Mouse (Mus musculus) brain, embryonic 14.5 days (tissue): ENCODE measurements at regions not wholly inside any gene's neighbourhood (a gene's known extent, or its start where the extent isn't known, plus 50 kb on each side); places are given as distances from the start of the nearest gene placed in this dataset.

Source experiments
- DNase-seq: peaks from one replicate; pipeline ENCODE4 v3.0.0-alpha.2; 2011; ENCODE audit warnings: low read depth
- CTCF ChIP-seq: fragments of 200-500 bp; IDR thresholded peaks from 2 replicates; pipeline ENCODE4 v1.5.1; 2012; ENCODE audit warnings: inconsistent platforms, mild to moderate bottlenecking, moderate library complexity, borderline replicate concordance; ENCODE audit not compliant: insufficient read depth, insufficient read length; ENCODE audit errors: extremely low read depth
- POLR2A ChIP-seq: fragments of 200-500 bp; IDR thresholded peaks from 2 replicates; pipeline ENCODE4 v1.6.1; 2012; ENCODE audit warnings: mild to moderate bottlenecking, inconsistent platforms, borderline replicate concordance; ENCODE audit not compliant: poor library complexity, insufficient read depth, insufficient read length, severe bottlenecking; ENCODE audit errors: extremely low read depth

- DNase-seq, result no peak
Observed at GRCm38 (mm10) chr8:53985685-53986084, 91.7 kb upstream of the Vegfc start.

GRCm38 (mm10) chr8:53994208-53994607 lies 83.2 kb upstream of the Vegfc start:
- no peak for DNase-seq

More at GRCm38 (mm10) chr8:53985685-53986084, 91.7 kb upstream of the Vegfc start:
- TF ChIP-seq CTCF (no peak), POLR2A (no peak)

DNA sequence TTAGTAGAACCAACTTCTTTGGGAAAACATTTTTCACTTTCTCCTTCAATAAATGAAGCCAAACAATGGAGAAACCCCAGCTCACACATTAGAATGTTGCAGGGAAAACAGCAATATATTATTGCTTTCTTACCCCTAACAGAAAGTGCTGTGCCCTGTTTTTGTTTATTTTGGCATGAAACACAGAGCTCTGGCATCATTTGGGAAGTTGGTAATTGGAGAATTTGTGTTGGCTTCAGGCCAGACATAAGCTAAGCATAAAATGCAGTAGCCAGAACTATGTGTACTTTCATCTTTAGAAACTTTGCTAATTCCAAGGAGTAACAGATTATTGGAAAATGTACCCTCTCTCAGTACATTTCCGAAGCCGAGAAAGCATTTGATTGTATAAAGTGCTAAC lies 79.9 kb upstream of the Vegfc start:
- DNase-seq, result peak; percentile 58
- TF ChIP-seq POLR2A (no peak), CTCF (no peak)

More at GRCm38 (mm10) chr8:53994208-53994607, 83.2 kb upstream of the Vegfc start:
- no peak for TF ChIP-seq POLR2A
- TF ChIP-seq CTCF, result no peak

GRCm38 (mm10) chr8:54002948-54003347 lies 74.5 kb upstream of the Vegfc start:
- peak; percentile 33 for DNase-seq
- no peak for TF ChIP-seq POLR2A
- no peak for TF ChIP-seq CTCF

DNA sequence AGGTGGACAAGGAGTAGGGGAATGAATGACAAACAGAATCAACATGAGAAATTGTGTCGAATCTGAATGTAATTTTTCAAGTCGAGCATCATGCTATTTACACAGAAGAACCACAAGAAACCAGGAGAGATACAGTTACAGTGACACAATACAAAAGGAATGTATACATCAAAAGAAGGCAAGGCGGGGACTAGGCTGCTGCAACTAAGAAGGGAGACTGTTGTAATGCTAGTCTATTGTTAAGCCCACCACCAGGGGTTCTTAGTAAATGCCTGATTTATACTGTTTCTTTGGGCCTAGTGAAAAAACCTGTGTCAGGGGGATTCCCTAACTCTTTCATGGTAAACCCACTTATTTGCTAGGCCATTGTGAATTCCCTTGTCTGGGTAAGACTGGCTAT lies 63.3 kb upstream of the Vegfc start:
- DNase-seq, result peak; percentile 22
- TF ChIP-seq POLR2A, result no peak
- no peak for TF ChIP-seq CTCF

DNA sequence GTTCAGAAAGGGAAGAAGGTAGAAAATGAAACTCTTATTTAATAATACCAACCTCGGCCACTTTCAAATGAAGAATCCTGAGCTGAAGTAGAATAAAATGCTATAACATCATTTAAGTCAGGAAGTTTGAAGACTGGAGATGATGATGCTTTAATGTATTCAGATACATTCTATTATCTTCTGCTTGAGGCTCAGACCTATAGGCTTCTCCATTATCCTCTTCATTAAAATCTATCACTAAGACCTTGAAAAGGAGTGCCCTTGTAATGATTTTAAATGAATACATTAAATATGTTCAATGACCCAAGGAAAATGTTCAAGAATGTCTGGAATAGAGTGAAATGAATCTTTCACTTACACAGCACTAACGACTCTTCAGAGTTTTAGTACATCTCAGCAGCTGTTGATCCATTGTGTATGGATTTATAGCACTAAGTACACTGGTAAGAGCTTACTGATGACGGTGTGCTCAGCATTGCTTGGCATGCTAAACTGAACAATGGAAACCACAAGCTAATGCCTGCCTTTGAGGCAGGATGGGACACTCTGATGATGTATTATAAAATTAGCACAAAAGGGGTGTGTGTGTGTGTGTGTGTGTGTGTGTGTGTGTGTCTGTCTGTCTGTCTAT lies 58.8 kb upstream of the Vegfc start:
- TF ChIP-seq CTCF (no peak), POLR2A (no peak)
- DNase-seq, result peak; percentile 55
